Mouse (Mus musculus) layer of hippocampus, adult 9-11 months (tissue): ENCODE results near the gene Nop2.

ENCODE experiments used
- DNase-seq: peaks from one replicate; pipeline ENCODE4 v3.0.0; 2022

Gene Nop2

GRCm38 (mm10) chr6:125131302-125132156 lies at the start of gene Nop2:
Gene Nop2 (plus strand): TSS chr6:125131909.
- DNase-seq, result peak; percentile 85

- no peak for DNase-seq
Observed at GRCm38 (mm10) chr6:125082801-125083386, 48.8 kb upstream of the Nop2 start.

GRCm38 (mm10) chr6:125084424-125084823 lies 47.3 kb upstream of the Nop2 start:
- DNase-seq, result peak; percentile 72

GRCm38 (mm10) chr6:125087937-125088336 lies 43.8 kb upstream of the Nop2 start:
- DNase-seq, result no peak

GRCm38 (mm10) chr6:125088561-125089321 lies 43.0 kb upstream of the Nop2 start:
- peak; percentile 88 for DNase-seq

GRCm38 (mm10) chr6:125089521-125090321 lies 42.0 kb upstream of the Nop2 start:
- peak; percentile 95 for DNase-seq

GRCm38 (mm10) chr6:125090341-125091085 lies 41.2 kb upstream of the Nop2 start:
- DNase-seq, result no peak

- DNase-seq, result no peak
Observed at GRCm38 (mm10) chr6:125092372-125092771, 39.3 kb upstream of the Nop2 start.

GRCm38 (mm10) chr6:125094843-125095242 lies 36.9 kb upstream of the Nop2 start:
- DNase-seq, result no peak

- peak; percentile 97 for DNase-seq
Observed at GRCm38 (mm10) chr6:125095391-125096278, 36.1 kb upstream of the Nop2 start, which contains the start of gene Chd4. Gene Chd4 (plus strand): TSS chr6:125095981.

GRCm38 (mm10) chr6:125096279-125096596 lies 35.5 kb upstream of the Nop2 start:
- DNase-seq, result no peak

GRCm38 (mm10) chr6:125096597-125097345 lies 34.9 kb upstream of the Nop2 start:
- DNase-seq, result no peak

- DNase-seq, result no peak
Observed at GRCm38 (mm10) chr6:125097346-125097689, 34.4 kb upstream of the Nop2 start.

GRCm38 (mm10) chr6:125097951-125098350 lies 33.8 kb upstream of the Nop2 start:
- DNase-seq, result no peak

- no peak for DNase-seq
Observed at GRCm38 (mm10) chr6:125098513-125098912, 33.2 kb upstream of the Nop2 start.

GRCm38 (mm10) chr6:125099421-125099971 lies 32.2 kb upstream of the Nop2 start:
- DNase-seq, result no peak

GRCm38 (mm10) chr6:125101444-125101843 lies 30.3 kb upstream of the Nop2 start:
- DNase-seq, result no peak

GRCm38 (mm10) chr6:125104223-125104622 lies 27.5 kb upstream of the Nop2 start:
- no peak for DNase-seq

- DNase-seq, result no peak
Observed at GRCm38 (mm10) chr6:125107705-125108104, 24.0 kb upstream of the Nop2 start.

GRCm38 (mm10) chr6:125109371-125109770 lies 22.3 kb upstream of the Nop2 start:
- no peak for DNase-seq
